Mouse (Mus musculus) forebrain, embryonic 16.5 days (tissue): ENCODE measurements around the gene Snrpf. TPM values are rescaled to one million over a fixed set of nuclear protein-coding genes. Genes with fewer than 3 reads are reported as not detected.

Source experiments
- ATAC-seq: fragments of 200-750 bp; cut with Nextera tagmentation; 2 replicates; pipeline ENCODE4 v1.8.0; 2017; ENCODE audit warnings: mild to moderate bottlenecking, moderate library complexity
- H3K27ac ChIP-seq: fragments of 300-500 bp; sonication (generic); 2 replicates; pipeline ENCODE4 v1.5.1; 2014; ENCODE audit warnings: low read length, control low read depth
- H3K27me3 ChIP-seq: fragments of 300-500 bp; sonication (generic); replicated peaks from 2 replicates; pipeline ENCODE4 v1.6.1; 2014; ENCODE audit warnings: low read length; ENCODE audit not compliant: control insufficient read depth, insufficient read depth
- H3K36me3 ChIP-seq: fragments of 300-500 bp; sonication (generic); 2 replicates; pipeline ENCODE4 v1.6.1; 2014; ENCODE audit not compliant: control insufficient read depth, insufficient read depth
- H3K4me1 ChIP-seq: fragments of 300-500 bp; sonication (generic); replicated peaks from 2 replicates; pipeline ENCODE4 v1.6.1; 2014; ENCODE audit warnings: low read length; ENCODE audit not compliant: control insufficient read depth, insufficient read depth
- H3K4me2 ChIP-seq: fragments of 300-500 bp; sonication (generic); 2 replicates; pipeline ENCODE4 v1.6.1; 2014; ENCODE audit warnings: mild to moderate bottlenecking, low read length, control low read depth
- H3K4me3 ChIP-seq: fragments of 300-500 bp; sonication (generic); replicated peaks from 2 replicates; pipeline ENCODE4 v1.5.1; 2014; ENCODE audit warnings: mild to moderate bottlenecking, low read length, control low read depth
- H3K9ac ChIP-seq: fragments of 300-500 bp; sonication (generic); replicated peaks from 2 replicates; pipeline ENCODE4 v1.6.1; 2014; ENCODE audit warnings: low read depth, low read length, control low read depth
- H3K9me3 ChIP-seq: fragments of 300-500 bp; sonication (generic); 2 replicates; pipeline ENCODE4 v1.6.1; 2016; ENCODE audit warnings: low read length; ENCODE audit not compliant: control insufficient read depth
- WGBS: fragments of 180-500 bp; shearing (Covaris S2); extraction: QIAGEN DNeasy Blood & Tissue Kit; methylation state at CpG from one replicate; pipeline ENCODE4 v1.1.7; 2014; 5-methylcytosine and 5-hydroxymethylcytosine counted together
- polyA plus RNA-seq: library from polyadenylated mRNA; unstranded; fragments of >200 nt; fragmentation: Nextera tagmentation; extraction: Ambion mirVana; gene quantifications from 2 replicates; pipeline ENCODE4 v1.2.1, GENCODE M21; 2015

The Snrpf gene
- polyA plus RNA-seq, 1 experiment from 2014 or later = 77.8 TPM

GRCm38 (mm10) chr10:93614850-93615249, 25.3 kb upstream of the Snrpf start:
- no peak overlapping the region for H3K4me3 ChIP-seq
- no peaks in the 10 kb centered on the region for H3K4me1 ChIP-seq
- H3K36me3 ChIP-seq = no peaks in the 10 kb centered on the region
- H3K9ac ChIP-seq = no peak overlapping the region
- ATAC-seq = no peak
- H3K27ac ChIP-seq = no peak overlapping the region
- no peaks in the 10 kb centered on the region for H3K9me3 ChIP-seq
- H3K4me2 ChIP-seq = no peak overlapping the region
- 82% methylated on average over 8 of the region's 8 CpGs for WGBS
- H3K27me3 ChIP-seq = no peaks in the 10 kb centered on the region

GRCm38 (mm10) chr10:93611419-93612007, 22.0 kb upstream of the Snrpf start:
- Histone ChIP-seq H3K9me3 (no peaks in the 10 kb centered on the region), H3K4me1 (no peaks in the 10 kb centered on the region), H3K4me3 (no peak overlapping the region), H3K4me2 (no peak overlapping the region), H3K9ac (no peak overlapping the region), H3K27ac (no peak overlapping the region), H3K36me3 (no peaks in the 10 kb centered on the region), H3K27me3 (no peaks in the 10 kb centered on the region)
- peak; percentile 66; the same call in 1 of the 2 replicates for ATAC-seq
- WGBS = 45% methylated on average over 18 of the region's 18 CpGs

GRCm38 (mm10) chr10:93610896-93611295, 21.4 kb upstream of the Snrpf start:
- no peaks in the 10 kb centered on the region for H3K4me1 ChIP-seq
- 97% methylated on average over 1 of the region's 1 CpGs for WGBS
- H3K4me2 ChIP-seq = no peak overlapping the region
- H3K9me3 ChIP-seq = no peaks in the 10 kb centered on the region
- H3K27me3 ChIP-seq = no peaks in the 10 kb centered on the region
- peak; percentile 27; the same call in 1 of the 2 replicates for ATAC-seq
- no peaks in the 10 kb centered on the region for H3K36me3 ChIP-seq
- no peak overlapping the region for H3K27ac ChIP-seq
- no peak overlapping the region for H3K4me3 ChIP-seq
- H3K9ac ChIP-seq = no peak overlapping the region

- Histone ChIP-seq H3K36me3 (no peaks in the 10 kb centered on the region), H3K4me1 (no peaks in the 10 kb centered on the region), H3K4me3 (no peak overlapping the region), H3K27ac (no peak overlapping the region), H3K9me3 (no peaks in the 10 kb centered on the region), H3K27me3 (no peaks in the 10 kb centered on the region), H3K4me2 (no peak overlapping the region), H3K9ac (no peak overlapping the region)
- ATAC-seq = no peak
- WGBS = 95% methylated on average over 7 of the region's 7 CpGs
Measured at GRCm38 (mm10) chr10:93609236-93609635, 19.7 kb upstream of the Snrpf start.

GRCm38 (mm10) chr10:93608051-93608450, 18.5 kb upstream of the Snrpf start:
- H3K9ac ChIP-seq = no peak overlapping the region
- no peaks in the 10 kb centered on the region for H3K36me3 ChIP-seq
- no peak overlapping the region for H3K4me2 ChIP-seq
- H3K4me3 ChIP-seq = no peak overlapping the region
- no peak overlapping the region for H3K27ac ChIP-seq
- peak; percentile 62 for ATAC-seq
- no peaks in the 10 kb centered on the region for H3K9me3 ChIP-seq
- 44% methylated on average over 9 of the region's 9 CpGs for WGBS
- H3K4me1 ChIP-seq = no peaks in the 10 kb centered on the region
- H3K27me3 ChIP-seq = no peaks in the 10 kb centered on the region

- Histone ChIP-seq H3K9ac (no peak overlapping the region), H3K9me3 (no peaks in the 10 kb centered on the region), H3K27ac (no peak overlapping the region), H3K4me1 (no peaks in the 10 kb centered on the region), H3K4me2 (no peak overlapping the region), H3K4me3 (no peak overlapping the region), H3K27me3 (no peaks in the 10 kb centered on the region), H3K36me3 (no peaks in the 10 kb centered on the region)
- WGBS = 79% methylated on average over 9 of the region's 9 CpGs
- ATAC-seq = no peak
Measured at GRCm38 (mm10) chr10:93606326-93606725, 16.8 kb upstream of the Snrpf start.

- H3K4me2 ChIP-seq = no peak overlapping the region
Measured at GRCm38 (mm10) chr10:93603256-93603655, 13.8 kb upstream of the Snrpf start.

GRCm38 (mm10) chr10:93602309-93602708, 12.8 kb upstream of the Snrpf start:
- 55% methylated on average over 5 of the region's 5 CpGs for WGBS
- H3K9me3 ChIP-seq = no peaks in the 10 kb centered on the region

More at GRCm38 (mm10) chr10:93603256-93603655, 13.8 kb upstream of the Snrpf start:
- Histone ChIP-seq H3K27ac (no peak overlapping the region), H3K4me1 (no peaks in the 10 kb centered on the region), H3K36me3 (no peaks in the 10 kb centered on the region), H3K4me3 (no peak overlapping the region), H3K9ac (no peak overlapping the region), H3K27me3 (no peaks in the 10 kb centered on the region), H3K9me3 (no peaks in the 10 kb centered on the region)
- ATAC-seq = no peak
- 100% methylated on average over 1 of the region's 1 CpGs for WGBS

GRCm38 (mm10) chr10:93596641-93597040, 7.1 kb upstream of the Snrpf start:
- Histone ChIP-seq H3K27ac (no peak overlapping the region), H3K4me1 (peaks cover 4% of the 10 kb centered on the region), H3K9ac (no peak overlapping the region), H3K4me2 (no peak overlapping the region), H3K36me3 (no peaks in the 10 kb centered on the region), H3K9me3 (no peaks in the 10 kb centered on the region), H3K4me3 (no peak overlapping the region), H3K27me3 (0 out of 2 replicates have a peak, but pooled peaks cover 2% of the 10 kb centered on the region)
- 75% methylated on average over 3 of the region's 3 CpGs for WGBS
- ATAC-seq = no peak

More at GRCm38 (mm10) chr10:93602309-93602708, 12.8 kb upstream of the Snrpf start:
- Histone ChIP-seq H3K4me1 (no peaks in the 10 kb centered on the region), H3K9ac (no peak overlapping the region), H3K4me2 (no peak overlapping the region), H3K27ac (no peak overlapping the region), H3K36me3 (no peaks in the 10 kb centered on the region), H3K4me3 (no peak overlapping the region), H3K27me3 (no peaks in the 10 kb centered on the region)
- no peak for ATAC-seq

- ATAC-seq = no peak
- 82% methylated on average over 4 of the region's 4 CpGs for WGBS
- Histone ChIP-seq H3K4me2 (no peak overlapping the region), H3K9me3 (no peaks in the 10 kb centered on the region), H3K4me1 (peaks cover 4% of the 10 kb centered on the region), H3K36me3 (no peaks in the 10 kb centered on the region), H3K4me3 (no peak overlapping the region), H3K9ac (no peak overlapping the region), H3K27me3 (0 out of 2 replicates have a peak, but pooled peaks cover 2% of the 10 kb centered on the region), H3K27ac (no peak overlapping the region)
Measured at GRCm38 (mm10) chr10:93595831-93596230, 6.3 kb upstream of the Snrpf start.
